Mouse (Mus musculus) embryonic facial prominence, embryonic 14.5 days (tissue): ENCODE measurements around the gene Tinagl1. TPM values are rescaled to one million over a fixed set of nuclear protein-coding genes. Genes with fewer than 3 reads are reported as not detected.

Experiments
- ATAC-seq: fragments of 200-750 bp; cut with Nextera tagmentation; 2 replicates; pipeline ENCODE4 v1.8.0; 2017; ENCODE audit warnings: low read depth, moderate number of reproducible peaks, moderate TSS enrichment
- DNase-seq: peaks from one replicate; pipeline ENCODE4 v3.0.0-alpha.2; 2015; ENCODE audit warnings: low spot score
- H3K27ac ChIP-seq: fragments of 300-500 bp; sonication (generic); replicated peaks from 2 replicates; pipeline ENCODE4 v1.5.1; 2014; ENCODE audit warnings: low read depth, mild to moderate bottlenecking, low read length, moderate library complexity
- H3K27me3 ChIP-seq: fragments of 300-500 bp; sonication (generic); replicated peaks from 2 replicates; pipeline ENCODE4 v1.6.1; 2014; ENCODE audit warnings: low read length; ENCODE audit not compliant: control insufficient read depth, insufficient read depth
- H3K36me3 ChIP-seq: fragments of 300-500 bp; sonication (generic); 2 replicates; pipeline ENCODE4 v1.6.1; 2014; ENCODE audit warnings: low read length, mixed read lengths; ENCODE audit not compliant: control insufficient read depth, insufficient read depth
- H3K4me1 ChIP-seq: fragments of 300-500 bp; sonication (generic); 2 replicates; pipeline ENCODE4 v1.6.1; 2014; ENCODE audit warnings: antibody characterized with exemption, low read length; ENCODE audit not compliant: control insufficient read depth, insufficient read depth
- H3K4me2 ChIP-seq: fragments of 300-500 bp; sonication (generic); 2 replicates; pipeline ENCODE4 v1.6.1; 2014; ENCODE audit warnings: low read depth, mild to moderate bottlenecking, low read length, moderate library complexity, mixed read lengths
- H3K4me3 ChIP-seq: fragments of 300-500 bp; sonication (generic); 2 replicates; pipeline ENCODE4 v1.5.1; 2014; ENCODE audit warnings: low read depth, mild to moderate bottlenecking, low read length
- H3K9ac ChIP-seq: fragments of 300-500 bp; sonication (generic); 2 replicates; pipeline ENCODE4 v1.6.1; 2014; ENCODE audit warnings: low read depth, mild to moderate bottlenecking, low read length, moderate library complexity, mixed read lengths
- H3K9me3 ChIP-seq: fragments of 300-500 bp; sonication (generic); 2 replicates; pipeline ENCODE4 v1.6.1; 2016; ENCODE audit warnings: low read length; ENCODE audit not compliant: control insufficient read depth
- WGBS: fragments of 180-500 bp; shearing (Covaris S2); extraction: QIAGEN DNeasy Blood & Tissue Kit; methylation state at CpG from one replicate; pipeline ENCODE4 v1.1.7; 2014; 5-methylcytosine and 5-hydroxymethylcytosine counted together
- polyA plus RNA-seq: library from polyadenylated mRNA; unstranded; fragments of >200 nt; fragmentation: Nextera tagmentation; extraction: Ambion mirVana; gene quantifications from 2 replicates; pipeline ENCODE4 v1.2.1, GENCODE M21; 2014

Gene Tinagl1
- polyA plus RNA-seq, 1 experiment from 2014 or later = 23.9 TPM

- Histone ChIP-seq H3K9me3 (no peaks in the 10 kb centered on the region), H3K4me2 (peak overlapping the region; percentile 34), H3K4me1 (peaks cover 41% of the 10 kb centered on the region), H3K36me3 (no peaks in the 10 kb centered on the region), H3K4me3 (no peak overlapping the region), H3K27me3 (no peaks in the 10 kb centered on the region; the same call in 1 of the 2 replicates), H3K9ac (0 out of 2 replicates have a peak overlapping the region, but pooled peaks have one; percentile 17), H3K27ac (no peak overlapping the region)
- WGBS = 47% methylated on average over 9 of the region's 9 CpGs
- no peak for DNase-seq
- peak; percentile 1; the same call in 1 of the 2 replicates for ATAC-seq
Observed at GRCm38 (mm10) chr4:130167814-130168213, 7.1 kb downstream of the Tinagl1 start.

GRCm38 (mm10) chr4:130167321-130167720 is 7.6 kb downstream of the Tinagl1 start:
- Histone ChIP-seq H3K9me3 (no peaks in the 10 kb centered on the region), H3K27me3 (no peaks in the 10 kb centered on the region; the same call in 1 of the 2 replicates), H3K4me3 (no peak overlapping the region), H3K36me3 (no peaks in the 10 kb centered on the region), H3K9ac (no peak overlapping the region; the same call in 1 of the 2 replicates), H3K27ac (no peak overlapping the region), H3K4me1 (peaks cover 38% of the 10 kb centered on the region), H3K4me2 (peak overlapping the region; percentile 34)
- no peak for DNase-seq
- WGBS = 64% methylated on average over 22 of the region's 22 CpGs
- ATAC-seq = no peak

- Histone ChIP-seq H3K36me3 (no peaks in the 10 kb centered on the region), H3K4me2 (0 out of 2 replicates have a peak overlapping the region, but pooled peaks have one; percentile 5), H3K9me3 (no peaks in the 10 kb centered on the region), H3K4me3 (no peak overlapping the region), H3K27ac (no peak overlapping the region; the same call in 1 of the 2 replicates), H3K27me3 (peaks cover 5% of the 10 kb centered on the region), H3K9ac (peak overlapping the region; percentile 32; the same call in 1 of the 2 replicates), H3K4me1 (peaks cover 35% of the 10 kb centered on the region)
- ATAC-seq = no peak
- 56% methylated on average over 8 of the region's 8 CpGs for WGBS
- DNase-seq = no peak
Observed at GRCm38 (mm10) chr4:130166592-130166991, 8.3 kb downstream of the Tinagl1 start.

- Histone ChIP-seq H3K4me2 (peak overlapping the region; percentile 5; the same call in 1 of the 2 replicates), H3K27me3 (peaks cover 8% of the 10 kb centered on the region), H3K27ac (no peak overlapping the region), H3K36me3 (no peaks in the 10 kb centered on the region), H3K9me3 (no peaks in the 10 kb centered on the region), H3K4me1 (peaks cover 35% of the 10 kb centered on the region), H3K9ac (0 out of 2 replicates have a peak overlapping the region, but pooled peaks have one; percentile 27), H3K4me3 (no peak overlapping the region)
- ATAC-seq (no peak), DNase-seq (no peak)
- WGBS = 66% methylated on average over 16 of the region's 18 CpGs
Observed at GRCm38 (mm10) chr4:130166061-130166460, 8.9 kb downstream of the Tinagl1 start.

GRCm38 (mm10) chr4:130164121-130164520 is 10.8 kb downstream of the Tinagl1 start:
- Histone ChIP-seq H3K4me3 (no peak overlapping the region), H3K9me3 (no peaks in the 10 kb centered on the region), H3K36me3 (no peaks in the 10 kb centered on the region), H3K27ac (no peak overlapping the region), H3K27me3 (peaks cover 8% of the 10 kb centered on the region), H3K9ac (no peak overlapping the region), H3K4me2 (no peak overlapping the region), H3K4me1 (peaks cover 35% of the 10 kb centered on the region)
- 84% methylated on average over 6 of the region's 6 CpGs for WGBS
- ATAC-seq = no peak
- no peak for DNase-seq

GRCm38 (mm10) chr4:130163391-130163861 is 11.5 kb downstream of the Tinagl1 start:
- peak; percentile 15; the same call in 1 of the 2 replicates for ATAC-seq
- H3K9ac ChIP-seq = peak overlapping the region; percentile 46
- H3K4me1 ChIP-seq = peaks cover 35% of the 10 kb centered on the region
- no peak overlapping the region for H3K27ac ChIP-seq
- peak overlapping the region; percentile 44 for H3K4me2 ChIP-seq
- peaks cover 8% of the 10 kb centered on the region for H3K27me3 ChIP-seq
- H3K9me3 ChIP-seq = no peaks in the 10 kb centered on the region
- no peaks in the 10 kb centered on the region for H3K36me3 ChIP-seq
- WGBS = 11% methylated on average over 14 of the region's 20 CpGs
- DNase-seq = no peak
- no peak overlapping the region; the same call in 1 of the 2 replicates for H3K4me3 ChIP-seq

GRCm38 (mm10) chr4:130161349-130161748 is 13.6 kb downstream of the Tinagl1 start:
- Histone ChIP-seq H3K4me2 (no peak overlapping the region), H3K36me3 (no peaks in the 10 kb centered on the region), H3K4me3 (no peak overlapping the region), H3K27ac (no peak overlapping the region), H3K27me3 (peaks cover 8% of the 10 kb centered on the region), H3K4me1 (peaks cover 14% of the 10 kb centered on the region), H3K9me3 (no peaks in the 10 kb centered on the region), H3K9ac (no peak overlapping the region)
- DNase-seq (no peak), ATAC-seq (no peak)
- 28% methylated on average over 4 of the region's 4 CpGs for WGBS

- Histone ChIP-seq H3K4me3 (no peak overlapping the region), H3K4me2 (no peak overlapping the region), H3K9me3 (no peaks in the 10 kb centered on the region), H3K4me1 (no peaks in the 10 kb centered on the region), H3K9ac (no peak overlapping the region; the same call in 1 of the 2 replicates), H3K27me3 (peaks cover 16% of the 10 kb centered on the region), H3K36me3 (no peaks in the 10 kb centered on the region), H3K27ac (no peak overlapping the region)
- no peak for ATAC-seq
- WGBS = 63% methylated on average over 12 of the region's 12 CpGs
- no peak for DNase-seq
Observed at GRCm38 (mm10) chr4:130156812-130157371, 18.0 kb downstream of the Tinagl1 start.

- H3K9ac ChIP-seq = no peak overlapping the region
- H3K4me1 ChIP-seq = no peaks in the 10 kb centered on the region
- DNase-seq (no peak), ATAC-seq (no peak)
- peaks cover 10% of the 10 kb centered on the region for H3K27me3 ChIP-seq
- H3K4me3 ChIP-seq = no peak overlapping the region
- 66% methylated on average over 3 of the region's 3 CpGs for WGBS
- no peaks in the 10 kb centered on the region for H3K9me3 ChIP-seq
- H3K27ac ChIP-seq = no peak overlapping the region
- no peak overlapping the region for H3K4me2 ChIP-seq
- H3K36me3 ChIP-seq = no peaks in the 10 kb centered on the region
Observed at GRCm38 (mm10) chr4:130154250-130154649, 20.7 kb downstream of the Tinagl1 start.
